Mouse (Mus musculus) midbrain, postnatal 0 days (tissue): ENCODE results near the gene Rnf168. TPM values are rescaled to one million over a fixed set of nuclear protein-coding genes. Genes with fewer than 3 reads are reported as not detected.
A peak's percentile ranks its signal among the peaks of the same experiment; 100 is the strongest.

Experiments used
- ATAC-seq: fragments of 200-750 bp; cut with Nextera tagmentation; 2 replicates; pipeline ENCODE4 v1.8.0; 2017; ENCODE audit warnings: moderate number of reproducible peaks, mild to moderate bottlenecking, moderate TSS enrichment, moderate library complexity; ENCODE audit not compliant: low FRiP score
- DNase-seq: peaks from one replicate; pipeline ENCODE4 v3.0.0-alpha.2; 2015; ENCODE audit warnings: low spot score
- H3K27ac ChIP-seq: fragments of 300-500 bp; sonication (generic); 2 replicates; pipeline ENCODE4 v1.5.1; 2014; ENCODE audit warnings: low read depth, mild to moderate bottlenecking, low read length, mixed read lengths
- H3K27me3 ChIP-seq: fragments of 300-500 bp; sonication (generic); 2 replicates; pipeline ENCODE4 v1.6.1; 2014; ENCODE audit warnings: low read length, control low read depth, mixed read lengths; ENCODE audit not compliant: insufficient read depth
- H3K36me3 ChIP-seq: fragments of 300-500 bp; sonication (generic); 2 replicates; pipeline ENCODE4 v1.6.1; 2014; ENCODE audit warnings: low read length, control low read depth, mixed read lengths; ENCODE audit not compliant: insufficient read depth
- H3K4me1 ChIP-seq: fragments of 300-500 bp; sonication (generic); 2 replicates; pipeline ENCODE4 v1.6.1; 2014; ENCODE audit warnings: mild to moderate bottlenecking, control low read depth, antibody characterized with exemption, low read length, mixed read lengths; ENCODE audit not compliant: insufficient read depth
- H3K4me2 ChIP-seq: fragments of 300-500 bp; sonication (generic); 2 replicates; pipeline ENCODE4 v1.6.1; 2014; ENCODE audit warnings: low read depth, mild to moderate bottlenecking, low read length, mixed read lengths; ENCODE audit not compliant: poor library complexity, severe bottlenecking
- H3K4me3 ChIP-seq: fragments of 300-500 bp; sonication (generic); 2 replicates; pipeline ENCODE4 v1.5.1; 2014; ENCODE audit warnings: low read depth, mild to moderate bottlenecking, low read length, moderate library complexity
- H3K9ac ChIP-seq: fragments of 300-500 bp; sonication (generic); replicated peaks from 2 replicates; pipeline ENCODE4 v1.6.1; 2014; ENCODE audit warnings: mild to moderate bottlenecking, low read length, moderate library complexity, mixed read lengths; ENCODE audit not compliant: poor library complexity, severe bottlenecking
- H3K9me3 ChIP-seq: fragments of 300-500 bp; sonication (generic); 2 replicates; pipeline ENCODE4 v1.6.1; 2016; ENCODE audit warnings: low read length, control low read depth
- CTCF ChIP-seq: IDR thresholded peaks from 2 replicates; pipeline ENCODE4 v1.5.1; 2016; ENCODE audit warnings: antibody characterized with exemption, mild to moderate bottlenecking
- WGBS: fragments of 180-500 bp; shearing (Covaris S2); extraction: QIAGEN DNeasy Blood & Tissue Kit; methylation state at CpG from one replicate; pipeline ENCODE4 v1.1.7; 2014; 5-methylcytosine and 5-hydroxymethylcytosine counted together
- polyA plus RNA-seq: library from polyadenylated mRNA; unstranded; fragments of >200 nt; fragmentation: Nextera tagmentation; extraction: Ambion mirVana; gene quantifications from 2 replicates; pipeline ENCODE4 v1.2.1, GENCODE M21; 2015
- total RNA-seq: library from RNA; depleted of rRNA; stranded (reverse); fragments of >200 nt; gene quantifications from 2 replicates; pipeline ENCODE4 v1.2.3, GENCODE M21; 2014

Rnf168 gene
- total and polyA plus RNA-seq, 2 experiments from 2014 or later, result 27.1 to 42.1 TPM

DNA sequence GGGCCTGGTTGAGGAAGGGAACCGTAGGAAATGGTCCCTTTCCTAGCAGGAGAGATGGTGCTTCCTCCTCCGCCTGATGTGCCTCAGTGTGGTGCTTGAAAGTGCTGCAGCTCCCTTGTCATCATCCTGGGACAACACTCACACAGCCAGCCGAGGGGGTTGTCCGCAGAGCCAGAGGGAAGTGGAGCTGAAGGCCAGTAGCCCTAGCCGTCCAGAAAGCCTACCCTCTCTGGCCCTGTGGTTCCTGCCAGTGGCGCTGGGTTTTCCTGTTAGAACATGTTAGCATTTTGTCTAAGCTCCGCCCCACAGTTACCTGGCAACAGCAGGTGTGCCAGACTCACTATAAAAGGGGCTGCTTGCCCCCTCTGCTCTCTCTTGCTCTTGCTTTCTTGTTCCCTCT lies 46.7 kb downstream of the Rnf168 start:
- Histone ChIP-seq H3K9ac (0 out of 2 replicates have a peak overlapping the region, but pooled peaks have one; percentile 19), H3K4me1 (no peaks in the 10 kb centered on the region), H3K27me3 (no peaks in the 10 kb centered on the region), H3K4me2 (no peak overlapping the region), H3K9me3 (no peaks in the 10 kb centered on the region), H3K4me3 (no peak overlapping the region), H3K27ac (no peak overlapping the region), H3K36me3 (no peaks in the 10 kb centered on the region)
- DNase-seq (no peak), ATAC-seq (no peak)
- no peak for TF ChIP-seq CTCF
- WGBS, result 43% methylated on average over 7 of the region's 7 CpGs

GRCm38 (mm10) chr16:32330876-32331670 lies 53.8 kb downstream of the Rnf168 start:
- Histone ChIP-seq H3K4me2 (peak overlapping the region; percentile 53), H3K36me3 (no peaks in the 10 kb centered on the region), H3K4me3 (peak overlapping the region; percentile 99), H3K4me1 (peaks cover 5% of the 10 kb centered on the region; the same call in 1 of the 2 replicates), H3K9ac (0 out of 2 replicates have a peak overlapping the region, but pooled peaks have one; percentile 24), H3K27ac (no peak overlapping the region), H3K9me3 (no peaks in the 10 kb centered on the region), H3K27me3 (no peaks in the 10 kb centered on the region)
- no peak for TF ChIP-seq CTCF
- ATAC-seq (no peak), DNase-seq (no peak)
- 59% methylated on average over 9 of the region's 9 CpGs for WGBS

DNA sequence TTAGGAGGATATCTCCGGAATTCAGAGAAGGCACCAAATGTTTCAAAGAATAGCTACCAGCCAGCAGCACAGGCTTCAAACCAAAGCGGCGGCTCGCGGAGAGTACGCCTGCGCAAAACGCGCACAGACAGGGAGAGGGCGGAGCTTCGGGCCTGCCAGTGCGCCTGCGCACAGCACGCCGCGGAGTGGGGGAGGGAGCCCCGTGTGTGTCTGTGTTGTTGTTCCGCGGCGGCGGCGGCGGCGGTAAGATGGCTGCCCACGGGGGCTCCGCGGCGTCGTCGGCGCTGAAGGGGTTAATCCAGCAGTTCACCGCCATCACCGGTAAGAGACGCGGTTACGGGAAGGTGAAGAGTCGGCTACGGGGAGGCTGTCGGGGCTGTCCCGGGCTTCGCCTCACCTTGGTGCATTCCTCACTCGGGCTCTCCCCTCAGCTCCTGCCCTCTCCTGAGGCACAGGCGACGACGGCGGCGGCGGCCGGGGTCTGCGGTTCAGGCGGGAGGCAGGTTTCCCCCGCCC lies 54.8 kb downstream of the Rnf168 start, which contains the start of gene Ubxn7:
Gene Ubxn7, plus strand, starts transcription at position 218 of the 516 bp plus-strand sequence.
- peak within 1 kb of the TSS; percentile 53 for H3K4me2 ChIP-seq
- H3K9me3 ChIP-seq, result no peaks in the 10 kb centered on the region
- peak within 1 kb of the TSS; percentile 96 for H3K27ac ChIP-seq
- peak within 1 kb of the TSS; percentile 99 for H3K4me3 ChIP-seq
- ATAC-seq (peak; percentile 98), DNase-seq (peak; percentile 96)
- H3K27me3 ChIP-seq, result no peaks in the 10 kb centered on the region
- no peaks in the 10 kb centered on the region for H3K36me3 ChIP-seq
- under 1% methylated on average over 52 of the region's 52 CpGs for WGBS
- TF ChIP-seq CTCF, result no peak; the same call in 1 of the 2 replicates
- peak within 1 kb of the TSS; percentile 89 for H3K9ac ChIP-seq
- H3K4me1 ChIP-seq, result peaks cover 5% of the 10 kb centered on the region; the same call in 1 of the 2 replicates

DNA sequence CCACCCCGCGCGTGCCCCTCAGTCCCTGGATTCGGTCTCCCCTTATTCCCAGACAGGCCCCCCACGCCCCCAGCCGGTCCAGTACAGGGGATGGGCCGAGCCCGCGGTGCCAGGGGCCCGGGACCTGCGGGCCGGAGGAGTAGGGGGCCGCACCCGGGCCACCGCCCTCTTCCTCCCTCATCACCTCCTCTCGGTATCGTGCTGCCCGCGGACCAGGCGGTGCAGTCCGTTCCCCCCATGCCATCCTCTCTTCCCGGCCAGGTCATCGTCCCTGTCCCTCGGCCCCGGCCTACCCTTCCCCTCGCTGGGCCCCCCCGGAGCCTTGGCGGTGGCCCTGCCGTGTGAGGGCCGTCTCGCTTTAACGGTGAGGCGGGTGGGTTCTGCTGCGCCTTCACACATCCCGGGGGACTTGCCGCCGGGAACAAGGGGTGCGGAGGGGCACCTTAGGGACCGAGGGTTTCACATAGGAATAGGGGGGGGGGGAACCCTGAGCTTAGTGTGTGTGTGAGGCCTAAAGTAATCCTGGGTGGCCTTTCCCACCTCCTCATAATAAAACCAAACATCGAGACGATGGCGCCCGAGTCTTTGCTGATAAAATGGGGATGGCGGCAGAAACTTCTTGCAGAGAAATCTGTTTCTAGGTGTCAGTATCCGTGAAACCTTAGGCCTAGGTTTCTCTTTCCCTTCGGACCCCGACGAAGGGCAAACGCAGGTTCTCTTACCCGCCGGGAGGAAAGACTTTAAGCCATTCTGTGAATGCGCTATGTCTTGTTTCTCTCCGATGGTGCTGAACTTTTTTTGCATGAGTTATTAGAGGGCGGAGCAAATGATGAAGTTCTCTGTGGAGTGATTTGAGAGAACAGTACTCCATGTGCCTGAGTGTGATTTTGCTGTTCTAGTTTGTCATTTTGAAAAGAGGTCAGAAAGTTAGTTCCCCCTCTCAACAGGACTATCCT lies 55.6 kb downstream of the Rnf168 start:
- Histone ChIP-seq H3K27ac (peak overlapping the region; percentile 96), H3K4me1 (peaks cover 5% of the 10 kb centered on the region; the same call in 1 of the 2 replicates), H3K9me3 (no peaks in the 10 kb centered on the region), H3K27me3 (no peaks in the 10 kb centered on the region), H3K4me3 (peak overlapping the region; percentile 99), H3K9ac (peak overlapping the region; percentile 89), H3K36me3 (no peaks in the 10 kb centered on the region), H3K4me2 (peak overlapping the region; percentile 53)
- DNase-seq (peak; percentile 59), ATAC-seq (peak; percentile 76)
- no peak for TF ChIP-seq CTCF
- under 1% methylated on average over 53 of the region's 54 CpGs for WGBS

DNA sequence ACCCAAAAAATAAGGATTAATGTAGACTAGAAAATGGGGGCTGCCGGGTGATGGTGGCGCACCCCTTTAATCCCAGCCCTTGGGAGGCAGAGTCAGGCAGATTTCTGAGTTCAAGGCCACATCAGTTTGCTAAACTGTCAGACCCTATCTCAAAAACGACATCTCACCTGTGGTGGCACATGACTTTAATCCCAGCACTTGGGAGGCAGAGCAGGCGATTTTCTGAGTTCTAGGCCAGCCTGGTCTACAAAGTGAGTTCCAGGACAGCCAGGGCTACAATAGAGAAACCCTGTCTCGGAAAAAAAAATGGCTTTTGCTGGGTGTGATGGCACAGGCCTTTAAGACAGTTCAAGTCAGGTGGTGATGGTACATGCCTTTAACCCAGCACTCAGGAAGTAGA lies 57.9 kb downstream of the Rnf168 start:
- no peak for TF ChIP-seq CTCF
- no peak overlapping the region for H3K9ac ChIP-seq
- H3K27ac ChIP-seq, result no peak overlapping the region
- ATAC-seq, result no peak
- H3K36me3 ChIP-seq, result no peaks in the 10 kb centered on the region
- H3K4me2 ChIP-seq, result no peak overlapping the region
- WGBS, result 97% methylated on average over 5 of the region's 5 CpGs
- H3K4me1 ChIP-seq, result peaks cover 5% of the 10 kb centered on the region; the same call in 1 of the 2 replicates
- no peak overlapping the region for H3K4me3 ChIP-seq
- no peaks in the 10 kb centered on the region for H3K9me3 ChIP-seq
- H3K27me3 ChIP-seq, result no peaks in the 10 kb centered on the region
- no peak for DNase-seq
